Mouse (Mus musculus) lung, postnatal 25 days (tissue): Measurements from ENCODE around the gene Gas6.

Experiments used
- DNase-seq: peaks from one replicate; pipeline ENCODE4 v3.0.0; 2022; ENCODE audit warnings: low spot score

Gas6 gene

GRCm38 (mm10) chr8:13506849-13507248 lies 12.6 kb upstream of the Gas6 start:
- peak; percentile 85 for DNase-seq

GRCm38 (mm10) chr8:13504894-13505674 lies 10.8 kb upstream of the Gas6 start:
- DNase-seq: no peak

DNA sequence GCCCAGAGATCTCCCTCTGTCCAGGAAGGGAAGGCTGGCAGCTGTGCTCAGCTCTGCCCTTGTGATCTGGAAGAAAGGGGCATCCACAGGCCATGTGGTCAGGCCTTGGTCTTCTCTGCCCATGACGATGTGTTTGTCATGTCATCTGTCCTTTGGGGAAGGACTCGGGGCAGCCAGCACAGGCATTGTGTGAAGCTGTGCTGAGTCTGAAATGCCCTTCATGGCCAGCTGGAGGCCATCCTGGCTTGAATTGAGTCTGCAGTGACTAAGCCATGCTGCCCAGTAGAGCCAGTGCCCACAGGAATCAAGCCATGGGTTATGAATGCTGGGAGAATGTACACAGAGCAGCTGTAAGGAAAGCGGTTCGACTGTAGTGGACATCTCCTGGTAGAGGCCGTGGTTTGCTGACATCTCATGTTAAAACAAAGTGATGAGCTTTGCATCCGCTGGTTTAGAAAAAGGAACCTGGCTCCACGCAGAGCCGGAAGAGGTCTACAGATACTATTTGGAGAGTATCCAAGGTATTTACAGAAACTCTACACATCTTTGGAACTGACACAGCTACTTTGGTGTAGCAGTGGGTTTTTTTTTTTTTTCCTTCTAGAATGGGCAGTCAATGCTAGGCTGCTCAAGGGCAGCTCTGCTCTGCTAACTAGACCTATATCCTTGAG lies 9.8 kb upstream of the Gas6 start:
- DNase-seq: no peak

DNA sequence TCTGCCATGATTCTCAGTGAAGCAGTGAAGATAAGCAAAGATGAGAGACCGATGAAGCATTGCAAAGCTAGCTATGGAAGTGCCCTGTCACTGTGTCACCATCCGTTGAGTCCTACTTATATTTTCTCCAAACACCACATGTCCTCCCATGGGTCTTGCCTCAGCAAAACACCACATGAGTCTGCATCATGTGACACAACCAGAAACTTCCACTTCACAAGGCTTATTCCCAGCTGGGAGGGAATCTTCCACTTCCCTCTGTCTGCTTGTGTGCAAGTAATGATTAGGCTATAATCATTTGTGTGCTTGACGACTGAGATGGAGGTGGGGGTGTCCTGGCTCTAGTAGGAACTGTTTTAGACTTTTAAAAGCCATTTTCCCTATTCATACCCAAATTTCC lies 6.9 kb upstream of the Gas6 start:
- DNase-seq: no peak

DNA sequence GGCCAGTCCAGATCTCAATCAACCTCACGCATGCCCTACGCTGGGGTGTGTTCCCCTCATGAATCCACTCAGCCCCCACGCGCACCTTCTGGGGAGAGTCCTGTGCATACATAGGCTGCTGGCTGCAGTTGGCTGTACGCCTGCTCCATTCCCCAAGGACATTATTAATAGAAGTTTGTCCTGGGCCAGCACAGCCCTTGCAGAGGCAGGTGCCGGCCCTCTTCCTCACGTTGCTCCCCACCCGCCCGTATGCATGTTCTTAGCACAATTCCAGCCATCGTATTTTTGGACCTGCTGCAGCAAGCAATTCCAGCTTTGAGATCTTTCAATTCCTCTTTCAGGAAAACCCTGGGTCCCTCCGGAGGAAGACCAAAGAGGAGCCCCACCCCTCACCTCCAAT lies 1.3 kb downstream of the Gas6 start:
- no peak for DNase-seq

- DNase-seq: peak; percentile 76
Observed at GRCm38 (mm10) chr8:13492198-13492995, 1.9 kb downstream of the Gas6 start.

- DNase-seq: no peak
Observed at GRCm38 (mm10) chr8:13491491-13492010, 2.7 kb downstream of the Gas6 start.

- DNase-seq: no peak
Observed at GRCm38 (mm10) chr8:13489986-13490910, 4.0 kb downstream of the Gas6 start.

DNA sequence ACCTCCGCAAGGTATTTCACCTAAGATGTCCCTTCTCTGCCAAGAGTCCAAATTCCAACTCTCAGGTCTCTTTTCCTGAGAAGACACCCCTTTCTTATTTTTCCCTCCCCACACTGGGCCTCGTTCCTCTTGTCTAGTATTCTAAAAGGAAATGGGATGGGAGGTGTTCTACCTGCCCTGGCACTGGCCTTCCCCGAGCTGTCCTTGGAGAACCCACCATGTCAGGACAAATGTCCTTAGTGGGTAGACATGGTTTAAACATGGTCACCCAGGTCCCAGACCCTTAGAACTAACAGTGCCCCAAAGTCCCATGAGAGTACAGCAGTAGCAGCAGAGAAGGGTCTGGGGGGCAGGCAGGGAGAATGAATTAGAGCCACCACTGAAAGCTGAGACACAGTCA lies 4.9 kb downstream of the Gas6 start:
- DNase-seq: no peak

GRCm38 (mm10) chr8:13483191-13483590 lies 11.1 kb downstream of the Gas6 start:
- no peak for DNase-seq

- DNase-seq: no peak
Observed at GRCm38 (mm10) chr8:13482101-13482801, 12.0 kb downstream of the Gas6 start.

GRCm38 (mm10) chr8:13481596-13481995 lies 12.7 kb downstream of the Gas6 start:
- DNase-seq: peak; percentile 41

GRCm38 (mm10) chr8:13481089-13481554 lies 13.2 kb downstream of the Gas6 start:
- no peak for DNase-seq

GRCm38 (mm10) chr8:13475892-13476291 lies 18.4 kb downstream of the Gas6 start:
- DNase-seq: no peak

- peak; percentile 59 for DNase-seq
Observed at GRCm38 (mm10) chr8:13472284-13472683, 22.0 kb downstream of the Gas6 start.

DNA sequence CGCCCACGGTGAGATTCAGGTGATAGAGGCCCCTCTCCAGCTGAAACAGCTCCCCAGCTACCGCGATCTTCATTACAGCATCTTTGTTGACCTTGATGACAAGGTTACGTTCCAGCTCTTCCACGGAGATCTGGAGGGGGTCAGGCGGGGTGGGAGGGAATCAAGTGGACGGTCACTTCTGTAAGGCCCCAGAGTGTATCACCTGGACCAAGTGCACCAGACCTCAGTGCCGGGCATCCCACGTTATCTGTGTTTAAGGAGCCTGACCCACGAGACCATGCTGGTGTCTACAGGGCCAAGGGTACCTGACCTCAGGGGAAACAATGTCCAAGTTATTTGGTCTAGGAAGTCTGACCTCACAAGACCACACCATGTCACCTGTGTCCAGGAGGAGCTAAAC lies 22.8 kb downstream of the Gas6 start:
- DNase-seq: no peak

- DNase-seq: no peak
Observed at GRCm38 (mm10) chr8:13468737-13469136, 25.6 kb downstream of the Gas6 start.

- no peak for DNase-seq
Observed at GRCm38 (mm10) chr8:13466989-13467388, 27.3 kb downstream of the Gas6 start.

- no peak for DNase-seq
Observed at GRCm38 (mm10) chr8:13465324-13465723, 29.0 kb downstream of the Gas6 start.

DNA sequence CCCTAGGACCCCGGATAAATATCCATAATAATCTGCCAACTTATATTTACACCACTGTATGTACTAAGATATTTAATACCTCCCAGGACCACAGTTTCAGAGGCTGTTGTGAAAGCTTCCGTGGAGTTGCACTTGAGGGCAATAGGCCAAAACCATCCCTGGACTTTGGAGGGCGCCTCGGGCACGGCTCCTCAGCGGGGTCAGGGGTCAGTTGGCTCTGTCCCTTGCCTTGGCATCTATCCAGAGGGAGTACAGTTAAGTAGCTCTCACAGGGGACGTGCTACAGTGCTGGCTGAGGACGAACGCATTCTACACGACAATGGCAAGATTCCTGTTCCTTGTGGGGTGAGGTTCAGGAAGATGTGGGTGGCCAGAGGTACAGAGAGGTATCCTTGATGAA lies 31.9 kb downstream of the Gas6 start:
- peak; percentile 86 for DNase-seq

DNA sequence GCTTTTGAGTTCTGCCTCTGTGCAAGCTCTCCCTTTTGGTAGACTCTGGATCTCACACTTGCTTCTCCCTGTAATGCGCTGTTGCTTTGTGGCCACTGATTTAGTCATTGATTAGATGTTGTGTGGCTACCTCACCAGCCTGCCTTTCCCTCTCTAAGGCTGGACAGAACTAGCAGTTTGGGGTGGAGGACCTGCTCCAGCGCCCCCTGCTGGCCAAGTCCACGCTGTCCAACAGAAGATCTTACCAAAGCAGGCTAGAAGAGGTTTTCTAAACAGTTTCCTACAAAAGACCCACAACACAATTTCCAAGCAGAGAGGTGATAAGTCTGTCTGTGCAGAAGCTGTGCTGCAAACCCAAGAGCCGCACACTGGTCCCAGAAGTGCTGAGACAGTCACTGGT lies 32.4 kb downstream of the Gas6 start:
- DNase-seq: peak; percentile 63
